Mouse (Mus musculus): ENCODE measurements at regions not wholly inside any gene's neighbourhood (a gene's known extent, or its start where the extent isn't known, plus 50 kb on each side); places are given as distances from the start of the nearest gene placed in this dataset.

GRCm38 (mm10) chr15:74461935-74462334, 174.2 kb downstream of the Mroh4 start:
- H3K27me3 ChIP-seq (replicated peaks; ENCODE audit: insufficient read depth, low read length) = no peaks in the 10 kb centered on the region
- no peak overlapping the region for H3K4me2 ChIP-seq (replicated peaks; ENCODE audit: low read depth, low read length)
- H3K9me3 ChIP-seq (ENCODE audit: low read length) = no peaks in the 10 kb centered on the region
- TF ChIP-seq CTCF (IDR thresholded peaks at IDR 0.05) = no peak
- TF ChIP-seq EP300 (IDR thresholded peaks at IDR 0.05) = no peak
- no peak for DNase-seq (ENCODE audit: low spot score)
- H3K36me3 ChIP-seq (ENCODE audit: insufficient read depth, low read length) = no peaks in the 10 kb centered on the region
- no peaks in the 10 kb centered on the region for H3K4me1 ChIP-seq (ENCODE audit: insufficient read depth, low read depth, low read length)
- no peak overlapping the region for H3K9ac ChIP-seq (replicated peaks; ENCODE audit: low read depth)
- no peak overlapping the region for H3K27ac ChIP-seq (ENCODE audit: low read length)
- 80% methylated on average over 5 of the region's 5 CpGs for WGBS
- no peak for ATAC-seq
- H3K4me3 ChIP-seq (ENCODE audit: low read depth, low read length) = no peak overlapping the region

DNA sequence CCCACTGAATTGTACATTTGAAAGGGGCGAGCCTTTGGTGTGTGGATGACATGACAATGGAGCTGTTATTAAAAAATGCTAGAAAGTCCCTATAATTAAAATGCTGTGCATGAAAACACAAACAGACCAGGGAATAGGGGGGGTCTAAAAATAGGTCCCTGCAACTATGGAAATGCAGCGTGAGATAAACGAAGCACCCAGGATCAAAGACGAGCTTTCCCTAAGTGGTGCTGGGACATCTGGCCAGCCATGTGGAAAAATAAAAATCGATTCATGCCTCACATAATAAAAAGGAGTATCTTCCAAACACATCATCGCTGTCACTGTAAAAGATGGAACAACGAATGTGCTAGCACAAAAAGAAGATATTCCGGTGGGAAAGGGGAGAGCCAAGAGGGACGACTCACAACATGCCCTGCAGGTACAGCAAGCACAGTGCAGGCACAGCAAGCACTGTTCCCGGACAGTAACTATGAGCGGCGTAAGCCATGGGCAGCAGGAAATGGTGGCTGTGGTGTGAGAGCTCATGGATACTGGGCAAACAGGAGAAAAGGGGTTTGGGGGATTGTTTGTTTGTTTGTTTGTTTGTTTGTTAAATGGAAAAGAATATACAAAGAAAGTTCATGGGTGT, 176.7 kb downstream of the Mroh4 start:
- WGBS = 67% methylated on average over 12 of the region's 12 CpGs
- TF ChIP-seq EP300 (IDR thresholded peaks at IDR 0.05) = no peak
- no peak for TF ChIP-seq CTCF (IDR thresholded peaks at IDR 0.05)
- no peak overlapping the region for H3K9ac ChIP-seq (replicated peaks; ENCODE audit: low read depth)
- no peaks in the 10 kb centered on the region for H3K27me3 ChIP-seq (replicated peaks; ENCODE audit: insufficient read depth, low read length)
- H3K9me3 ChIP-seq (ENCODE audit: low read length) = no peaks in the 10 kb centered on the region
- H3K36me3 ChIP-seq (ENCODE audit: insufficient read depth, low read length) = no peaks in the 10 kb centered on the region
- no peak overlapping the region for H3K4me3 ChIP-seq (ENCODE audit: low read depth, low read length)
- no peak for DNase-seq (ENCODE audit: low spot score)
- H3K4me2 ChIP-seq (replicated peaks; ENCODE audit: low read depth, low read length) = no peak overlapping the region
- no peaks in the 10 kb centered on the region for H3K4me1 ChIP-seq (ENCODE audit: insufficient read depth, low read depth, low read length)
- ATAC-seq = no peak
- no peak overlapping the region for H3K27ac ChIP-seq (ENCODE audit: low read length)

GRCm38 (mm10) chr15:74458940-74459339, 177.2 kb downstream of the Mroh4 start:
- TF ChIP-seq CTCF (IDR thresholded peaks at IDR 0.05) = no peak
- TF ChIP-seq EP300 (IDR thresholded peaks at IDR 0.05) = no peak
- no peak overlapping the region for H3K9ac ChIP-seq (replicated peaks; ENCODE audit: low read depth)
- 67% methylated on average over 9 of the region's 9 CpGs for WGBS
- no peaks in the 10 kb centered on the region for H3K4me1 ChIP-seq (ENCODE audit: insufficient read depth, low read depth, low read length)
- ATAC-seq (no peak), DNase-seq (ENCODE audit: low spot score) (no peak)
- no peaks in the 10 kb centered on the region for H3K9me3 ChIP-seq (ENCODE audit: low read length)
- no peak overlapping the region for H3K27ac ChIP-seq (ENCODE audit: low read length)
- H3K36me3 ChIP-seq (ENCODE audit: insufficient read depth, low read length) = no peaks in the 10 kb centered on the region
- H3K4me2 ChIP-seq (replicated peaks; ENCODE audit: low read depth, low read length) = no peak overlapping the region
- no peak overlapping the region for H3K4me3 ChIP-seq (ENCODE audit: low read depth, low read length)
- H3K27me3 ChIP-seq (replicated peaks; ENCODE audit: insufficient read depth, low read length) = no peaks in the 10 kb centered on the region

- ATAC-seq (no peak), DNase-seq (ENCODE audit: low spot score) (no peak)
- no peaks in the 10 kb centered on the region for H3K4me1 ChIP-seq (ENCODE audit: insufficient read depth, low read depth, low read length)
- no peak overlapping the region for H3K27ac ChIP-seq (ENCODE audit: low read length)
- H3K9me3 ChIP-seq (ENCODE audit: low read length) = no peaks in the 10 kb centered on the region
- WGBS = 77% methylated on average over 3 of the region's 3 CpGs
- no peak overlapping the region for H3K4me2 ChIP-seq (replicated peaks; ENCODE audit: low read depth, low read length)
- no peak overlapping the region for H3K9ac ChIP-seq (replicated peaks; ENCODE audit: low read depth)
- no peaks in the 10 kb centered on the region for H3K27me3 ChIP-seq (replicated peaks; ENCODE audit: insufficient read depth, low read length)
- no peaks in the 10 kb centered on the region for H3K36me3 ChIP-seq (ENCODE audit: insufficient read depth, low read length)
- TF ChIP-seq EP300 (IDR thresholded peaks at IDR 0.05) = no peak
- TF ChIP-seq CTCF (IDR thresholded peaks at IDR 0.05) = no peak
- H3K4me3 ChIP-seq (ENCODE audit: low read depth, low read length) = no peak overlapping the region
Observed at GRCm38 (mm10) chr15:74457965-74458364, 178.2 kb downstream of the Mroh4 start.

- no peaks in the 10 kb centered on the region for H3K9me3 ChIP-seq (ENCODE audit: low read length)
- H3K27ac ChIP-seq (ENCODE audit: low read length) = no peak overlapping the region
- WGBS = 74% methylated on average over 6 of the region's 6 CpGs
- H3K9ac ChIP-seq (replicated peaks; ENCODE audit: low read depth) = no peak overlapping the region
- no peak overlapping the region for H3K4me2 ChIP-seq (replicated peaks; ENCODE audit: low read depth, low read length)
- no peaks in the 10 kb centered on the region for H3K4me1 ChIP-seq (ENCODE audit: insufficient read depth, low read depth, low read length)
- H3K4me3 ChIP-seq (ENCODE audit: low read depth, low read length) = no peak overlapping the region
- no peaks in the 10 kb centered on the region for H3K27me3 ChIP-seq (replicated peaks; ENCODE audit: insufficient read depth, low read length)
- H3K36me3 ChIP-seq (ENCODE audit: insufficient read depth, low read length) = no peaks in the 10 kb centered on the region
- ATAC-seq (no peak), DNase-seq (ENCODE audit: low spot score) (no peak)
- TF ChIP-seq EP300 (IDR thresholded peaks at IDR 0.05) (no peak), CTCF (IDR thresholded peaks at IDR 0.05) (no peak)
Observed at GRCm38 (mm10) chr15:74456675-74457040, 179.5 kb downstream of the Mroh4 start.

GRCm38 (mm10) chr15:74455921-74456674, 180.1 kb downstream of the Mroh4 start:
- Histone ChIP-seq H3K9ac (replicated peaks; ENCODE audit: low read depth) (no peak overlapping the region), H3K36me3 (ENCODE audit: insufficient read depth, low read length) (no peaks in the 10 kb centered on the region), H3K4me3 (ENCODE audit: low read depth, low read length) (no peak overlapping the region), H3K27me3 (replicated peaks; ENCODE audit: insufficient read depth, low read length) (no peaks in the 10 kb centered on the region), H3K4me1 (ENCODE audit: insufficient read depth, low read depth, low read length) (no peaks in the 10 kb centered on the region), H3K9me3 (ENCODE audit: low read length) (no peaks in the 10 kb centered on the region), H3K4me2 (replicated peaks; ENCODE audit: low read depth, low read length) (no peak overlapping the region), H3K27ac (ENCODE audit: low read length) (no peak overlapping the region)
- ATAC-seq = no peak
- 45% methylated on average over 11 of the region's 11 CpGs for WGBS
- TF ChIP-seq CTCF (IDR thresholded peaks at IDR 0.05) (no peak), EP300 (IDR thresholded peaks at IDR 0.05) (no peak)
- no peak for DNase-seq (ENCODE audit: low spot score)

Measured in lung, postnatal 0 days (tissue).